In the genomic region with DNA sequence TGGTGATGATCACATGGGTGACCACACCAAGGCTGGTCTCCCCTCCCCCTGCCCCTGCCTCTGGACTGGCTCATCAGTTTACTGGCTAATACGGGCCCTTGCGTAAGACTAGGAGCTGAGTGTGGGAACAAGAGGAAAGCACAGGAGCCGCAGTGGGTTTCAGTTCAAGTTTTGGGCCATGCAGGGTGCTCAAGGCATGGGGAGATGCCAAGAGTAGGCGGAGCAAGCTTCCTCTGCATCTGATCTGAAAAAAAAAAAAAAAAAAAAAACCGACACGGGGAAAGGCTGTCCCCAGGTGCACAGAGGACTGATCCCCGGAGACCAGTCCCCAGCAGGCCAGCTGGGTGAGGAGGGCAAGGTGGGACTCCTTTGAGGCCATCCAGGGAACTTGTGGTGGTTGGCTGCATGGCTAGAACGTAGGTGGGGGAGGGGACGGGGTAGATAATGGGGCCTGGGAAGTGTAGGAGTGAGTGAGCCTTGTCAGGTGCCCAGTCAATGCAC, we compare ENCODE assay signal across 10 mouse cellular contexts.
DNase-seq lines count a peak whose midpoint lies in the region; ATAC-seq lines count a peak whose summit lies in the region.
"Had no signal": no experiment of that assay in that cellular context is flagged by ENCODE, and none has a peak within 500 bp of the region (broad histone marks: within the 10 kb centered on the region; RNA-seq: fewer than 3 reads in every experiment).

No protein-coding gene starts in this region.

- no peak overlapping the region for H3K4me2 ChIP-seq in heart, embryonic 12.5 days
- no peak overlapping the region for H3K4me2 ChIP-seq in forebrain, embryonic 13.5 days

- ATAC-seq in heart, embryonic 12.5 days (ENCODE audit: insufficient number of reproducible peaks, low FRiP score) = no peak
- ATAC-seq in CD4-positive, CD25-positive, alpha-beta regulatory T cell, adult 4 months = peak; percentile 25
- peak; percentile 39 for ATAC-seq in inflammation-experienced regulatory T-cells, adult 6 months
- ATAC-seq in forebrain, embryonic 13.5 days = no peak

- no peaks in the 10 kb centered on the region for H3K36me3 ChIP-seq in heart, embryonic 12.5 days
- no peaks in the 10 kb centered on the region for H3K36me3 ChIP-seq in forebrain, embryonic 13.5 days (ENCODE audit: poor library complexity, severe bottlenecking)

- H3K9me3 ChIP-seq in heart, embryonic 12.5 days (replicated peaks) = no peaks in the 10 kb centered on the region
- H3K9me3 ChIP-seq in forebrain, embryonic 13.5 days (replicated peaks) = no peaks in the 10 kb centered on the region

- no peaks in the 10 kb centered on the region for H3K27me3 ChIP-seq in heart, embryonic 12.5 days (replicated peaks)
- no peaks in the 10 kb centered on the region for H3K27me3 ChIP-seq in forebrain, embryonic 13.5 days

- 47% methylated on average over 9 of the region's 9 CpGs for WGBS in heart, embryonic 12.5 days
- 62% methylated on average over 9 of the region's 9 CpGs for WGBS in forebrain, embryonic 13.5 days

- no peak overlapping the region for H3K4me3 ChIP-seq in heart, embryonic 12.5 days
- H3K4me3 ChIP-seq in forebrain, embryonic 13.5 days = no peak overlapping the region

- H3K27ac ChIP-seq in heart, embryonic 12.5 days (ENCODE audit: poor library complexity, severe bottlenecking) = no peak overlapping the region
- no peak overlapping the region for H3K27ac ChIP-seq in forebrain, embryonic 13.5 days

- peak; percentile 98 for DNase-seq in heart, adult 11 months
- DNase-seq in monocyte, adult 2 months (ENCODE audit: low read depth in 1 of 2, low spot score in 2 of 2) = peak; percentile 71 to 81
- no peak for DNase-seq in gastrocnemius, postnatal 4 days (ENCODE audit: low spot score in 2 of 2)
- DNase-seq in cerebellum, postnatal 10 days = no peak
- DNase-seq: cerebellum, adult 2 months; kidney, postnatal 14 days had no signal

- peaks cover 22% of the 10 kb centered on the region for H3K4me1 ChIP-seq in heart, embryonic 12.5 days (replicated peaks)
- H3K4me1 ChIP-seq in forebrain, embryonic 13.5 days = no peaks in the 10 kb centered on the region

- no peak overlapping the region for H3K9ac ChIP-seq in heart, embryonic 12.5 days
- no peak overlapping the region for H3K9ac ChIP-seq in forebrain, embryonic 13.5 days

Comparison
In these comparisons a context has a peak if more than half of its experiments do, and no peak if none do; other contexts are left out.
1. DNase-seq: peak in heart, adult 11 months (single experiment) and monocyte, adult 2 months (2 of 2); none in gastrocnemius, postnatal 4 days (0 of 2) and cerebellum, postnatal 10 days (0 of 2).
2. ATAC-seq: peak in CD4-positive, CD25-positive, alpha-beta regulatory T cell, adult 4 months (single experiment) and inflammation-experienced regulatory T-cells, adult 6 months (single experiment); none in heart, embryonic 12.5 days (single experiment) and forebrain, embryonic 13.5 days (single experiment).